Mouse (Mus musculus) naive thymus-derived CD4-positive, alpha-beta T cell, adult 5 months (primary cell): ENCODE results near the gene Igbp1b. TPM values are rescaled to one million over a fixed set of nuclear protein-coding genes. Genes with fewer than 3 reads are reported as not detected.

ENCODE experiments used
- polyA plus RNA-seq: library from polyadenylated mRNA; unstranded; fragments of 100-300 nt; shearing (Covaris generic); gene quantifications from one replicate; pipeline ENCODE4 v1.2.1, GENCODE M21; 2017

Igbp1b gene
- polyA plus RNA-seq: not detected

GRCm38 (mm10) chr6:138658516-138658915 lies at the start of gene Igbp1b:
Gene Igbp1b (minus strand): TSS chr6:138658544.

Other genes starting within 250 kb of the Igbp1b start
- gene Lmo3, start 76.6 kb downstream of the Igbp1b start, polyA plus RNA-seq: not detected